Mouse (Mus musculus): ENCODE measurements at regions not wholly inside any gene's neighbourhood (a gene's known extent, or its start where the extent isn't known, plus 50 kb on each side); places are given as distances from the start of the nearest gene placed in this dataset.

- DNase-seq (ENCODE audit: low spot score), result no peak
These were observed 118.4 kb upstream of the Pitx1 start for GRCm38 (mm10) chr13:55954346-55954745.

- no peak for DNase-seq (ENCODE audit: low spot score)
These were observed 117.4 kb upstream of the Pitx1 start for GRCm38 (mm10) chr13:55953426-55953825.

GRCm38 (mm10) chr13:55950773-55951172 lies 114.8 kb upstream of the Pitx1 start:
- no peak for DNase-seq (ENCODE audit: low spot score)

- no peak for DNase-seq (ENCODE audit: low spot score)
These were observed 112.6 kb upstream of the Pitx1 start for GRCm38 (mm10) chr13:55948591-55948990.

GRCm38 (mm10) chr13:55948144-55948543 lies 112.2 kb upstream of the Pitx1 start:
- DNase-seq (ENCODE audit: low spot score), result no peak

GRCm38 (mm10) chr13:55937417-55937816 lies 101.4 kb upstream of the Pitx1 start:
- DNase-seq (ENCODE audit: low spot score), result no peak

GRCm38 (mm10) chr13:55937000-55937399 lies 101.0 kb upstream of the Pitx1 start:
- DNase-seq (ENCODE audit: low spot score), result no peak

GRCm38 (mm10) chr13:55930637-55931036 lies 94.6 kb upstream of the Pitx1 start:
- DNase-seq (ENCODE audit: low spot score), result no peak

- no peak for DNase-seq (ENCODE audit: low spot score)
These were observed 93.8 kb upstream of the Pitx1 start for GRCm38 (mm10) chr13:55929814-55930213.

- DNase-seq (ENCODE audit: low spot score), result peak; percentile 15
These were observed 87.6 kb upstream of the Pitx1 start for GRCm38 (mm10) chr13:55923505-55924136.

- no peak for DNase-seq (ENCODE audit: low spot score)
These were observed 81.3 kb upstream of the Pitx1 start for GRCm38 (mm10) chr13:55917316-55917715.

GRCm38 (mm10) chr13:55912271-55912711 lies 76.3 kb upstream of the Pitx1 start:
- DNase-seq (ENCODE audit: low spot score), result no peak

- DNase-seq (ENCODE audit: low spot score), result no peak
These were observed 73.9 kb upstream of the Pitx1 start for GRCm38 (mm10) chr13:55909941-55910340.

- DNase-seq (ENCODE audit: low spot score), result no peak
These were observed 68.9 kb upstream of the Pitx1 start for GRCm38 (mm10) chr13:55904884-55905283.

GRCm38 (mm10) chr13:55902255-55902654 lies 66.3 kb upstream of the Pitx1 start:
- DNase-seq (ENCODE audit: low spot score), result no peak

GRCm38 (mm10) chr13:55900190-55900526 lies 64.2 kb upstream of the Pitx1 start:
- DNase-seq (ENCODE audit: low spot score), result no peak

- no peak for DNase-seq (ENCODE audit: low spot score)
These were observed 63.7 kb upstream of the Pitx1 start for GRCm38 (mm10) chr13:55899501-55900189.

GRCm38 (mm10) chr13:55898999-55899398 lies 63.0 kb upstream of the Pitx1 start:
- DNase-seq (ENCODE audit: low spot score), result no peak

GRCm38 (mm10) chr13:55898257-55898950 lies 62.4 kb upstream of the Pitx1 start:
- DNase-seq (ENCODE audit: low spot score), result no peak

GRCm38 (mm10) chr13:55895505-55895904 lies 59.5 kb upstream of the Pitx1 start:
- DNase-seq (ENCODE audit: low spot score), result no peak

GRCm38 (mm10) chr13:55893154-55894018 lies 57.4 kb upstream of the Pitx1 start:
- DNase-seq (ENCODE audit: low spot score), result no peak

GRCm38 (mm10) chr13:55892250-55892649 lies 56.3 kb upstream of the Pitx1 start:
- DNase-seq (ENCODE audit: low spot score), result no peak
